Mouse (Mus musculus): ENCODE results near the gene Ube2b. TPM values are rescaled to one million over a fixed set of nuclear protein-coding genes. Genes with fewer than 3 reads are reported as not detected.

Ube2b gene
- total and polyA plus RNA-seq, 3 experiments, result 35.4 to 112 TPM; not detected in 1

DNA sequence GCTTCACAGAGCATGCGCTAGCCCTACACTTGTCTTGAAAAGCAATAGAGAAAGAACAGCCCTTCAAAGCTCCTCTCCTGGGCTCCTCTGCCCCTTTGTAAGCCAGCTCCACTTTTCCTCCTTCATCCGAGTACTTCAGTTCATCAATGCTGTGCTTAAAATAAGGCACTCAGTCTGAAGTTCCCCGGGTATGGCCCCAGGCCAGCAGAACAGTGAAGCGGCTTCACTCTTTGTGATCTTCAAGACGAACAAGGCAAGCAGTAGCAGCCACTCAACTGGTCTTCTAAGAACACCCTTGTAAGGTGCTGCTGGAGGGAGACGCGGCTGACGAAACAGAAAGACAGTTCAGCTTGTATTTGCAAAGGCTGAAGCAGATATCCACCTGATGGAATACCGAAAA, 44.5 kb downstream of the Ube2b start:
- peaks cover 0 to 1% of the 10 kb centered on the region in 2 experiments; a peak in 2 of 4 replicates for H3K27me3 ChIP-seq (ENCODE audit: control insufficient read depth in 1 of 2, insufficient read depth in 2 of 2, low read length in 2 of 2)
- no peak overlapping the region for H3K9ac ChIP-seq (ENCODE audit: control insufficient read depth, low read depth, low read length, poor library complexity, severe bottlenecking)
- TF ChIP-seq MXI1 (IDR thresholded peaks at IDR 0.05; ENCODE audit: low read depth, low read length), result no peak
- TF ChIP-seq MYB (IDR thresholded peaks at IDR 0.05; ENCODE audit: low read depth, low read length), result no peak
- TF ChIP-seq RAD21 (IDR thresholded peaks at IDR 0.05; ENCODE audit: low read depth, low read length), result no peak
- TF ChIP-seq HCFC1 (IDR thresholded peaks at IDR 0.05; ENCODE audit: low read depth, low read length), result no peak
- H3K4me1 ChIP-seq (ENCODE audit: control insufficient read depth in 1 of 2, insufficient read depth in 2 of 2, low read length in 2 of 2), result peaks cover 0 to 8% of the 10 kb centered on the region in 2 experiments; a peak in 1 of 4 replicates
- DNase-seq (ENCODE audit: low read depth, low spot score), result no peak
- H3K27ac ChIP-seq (ENCODE audit: control insufficient read depth, low read depth, low read length), result no peak overlapping the region
- no peaks in the 10 kb centered on the region for H3K9me3 ChIP-seq (replicated peaks; ENCODE audit: insufficient read depth, low read length)
- no peaks in the 10 kb centered on the region for H3K79me2 ChIP-seq (ENCODE audit: control insufficient read depth, insufficient read depth, low read length, poor library complexity)
- peaks cover 0 to 3% of the 10 kb centered on the region in 2 experiments; a peak in 2 of 4 replicates for H3K36me3 ChIP-seq (ENCODE audit: control insufficient read depth in 1 of 2, insufficient read depth in 2 of 2, low read length in 2 of 2)
- H3K4me3 ChIP-seq (ENCODE audit: control insufficient read depth in 1 of 2, insufficient read depth in 1 of 2, low read depth in 2 of 2, low read length in 2 of 2), result no peak overlapping the region

GRCm38 (mm10) chr11:51951861-51952420, 48.6 kb downstream of the Ube2b start:
- Histone ChIP-seq H3K9ac (ENCODE audit: control insufficient read depth, low read depth, low read length, poor library complexity, severe bottlenecking) (no peak overlapping the region), H3K36me3 (ENCODE audit: control insufficient read depth in 1 of 2, insufficient read depth in 2 of 2, low read length in 2 of 2) (peaks cover 0 to 10% of the 10 kb centered on the region in 2 experiments; a peak in 2 of 4 replicates), H3K4me1 (ENCODE audit: control insufficient read depth in 1 of 2, insufficient read depth in 2 of 2, low read length in 2 of 2) (peaks cover 0 to 19% of the 10 kb centered on the region in 2 experiments; a peak in 2 of 4 replicates), H3K27me3 (ENCODE audit: control insufficient read depth in 1 of 2, insufficient read depth in 2 of 2, low read length in 2 of 2) (peaks cover 0 to 1% of the 10 kb centered on the region in 2 experiments; a peak in 2 of 4 replicates), H3K4me3 (ENCODE audit: control insufficient read depth in 1 of 2, insufficient read depth in 1 of 2, low read depth in 2 of 2, low read length in 2 of 2) (no peak overlapping the region), H3K27ac (ENCODE audit: control insufficient read depth, low read depth, low read length) (no peak overlapping the region), H3K79me2 (ENCODE audit: control insufficient read depth, insufficient read depth, low read length, poor library complexity) (no peaks in the 10 kb centered on the region), H3K9me3 (replicated peaks; ENCODE audit: insufficient read depth, low read length) (no peaks in the 10 kb centered on the region)
- TF ChIP-seq KAT2A (conservative IDR thresholded peaks at IDR 0.05; ENCODE audit: low read depth, low read length) (no peak), ZMIZ1 (IDR thresholded peaks at IDR 0.05; ENCODE audit: low read depth, low read length) (no peak), POLR2AphosphoS5 (IDR thresholded peaks at IDR 0.05; ENCODE audit: borderline replicate concordance, low read depth, low read length) (no peak), SMC3 (IDR thresholded peaks at IDR 0.05; ENCODE audit: low read depth, low read length) (no peak), CHD1 (IDR thresholded peaks at IDR 0.05; ENCODE audit: low read depth, low read length) (no peak), ZNF384 (IDR thresholded peaks at IDR 0.05; ENCODE audit: low read depth, low read length) (no peak), USF2 (IDR thresholded peaks at IDR 0.05; ENCODE audit: borderline replicate concordance in 1 of 2, insufficient read depth in 1 of 2, low read depth in 1 of 2, low read length in 2 of 2) (no peak)
- DNase-seq (ENCODE audit: low read depth, low spot score), result peak; percentile 32

DNA sequence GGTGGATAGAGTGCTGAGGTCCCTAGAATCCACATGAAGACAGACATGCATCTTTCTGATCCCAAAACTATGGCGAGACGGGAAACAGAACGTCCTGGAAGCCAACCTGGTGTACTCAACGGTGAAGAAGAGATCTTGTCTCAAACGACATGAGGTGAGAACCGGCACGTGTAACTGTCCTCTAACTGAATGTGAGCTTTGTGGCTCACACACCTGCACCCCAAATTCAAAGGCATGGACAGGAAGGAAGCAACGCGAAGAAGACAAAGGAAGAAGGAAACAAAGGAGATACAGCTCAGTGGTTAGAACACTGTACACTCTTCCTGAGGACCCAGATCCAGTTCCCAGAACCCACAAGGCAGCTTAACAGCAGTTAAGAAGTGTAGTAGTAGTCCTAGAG, 50.6 kb downstream of the Ube2b start:
- DNase-seq (ENCODE audit: low read depth, low spot score), result no peak
- H3K27me3 ChIP-seq (ENCODE audit: control insufficient read depth in 1 of 2, insufficient read depth in 2 of 2, low read length in 2 of 2), result peaks cover 0 to 1% of the 10 kb centered on the region in 2 experiments; a peak in 2 of 4 replicates
- H3K4me1 ChIP-seq (ENCODE audit: control insufficient read depth in 1 of 2, insufficient read depth in 2 of 2, low read length in 2 of 2), result peaks cover 0 to 19% of the 10 kb centered on the region in 2 experiments; a peak in 2 of 4 replicates
- TF ChIP-seq MAX (IDR thresholded peaks at IDR 0.05; ENCODE audit: low read length), result no peak
- TF ChIP-seq SMC3 (IDR thresholded peaks at IDR 0.05; ENCODE audit: low read depth, low read length), result 0 out of 2 replicates have a peak, but pooled peaks have one; percentile 3
- no peak for TF ChIP-seq MXI1 (IDR thresholded peaks at IDR 0.05; ENCODE audit: low read depth, low read length)
- no peaks in the 10 kb centered on the region for H3K9me3 ChIP-seq (replicated peaks; ENCODE audit: insufficient read depth, low read length)
- no peaks in the 10 kb centered on the region for H3K79me2 ChIP-seq (ENCODE audit: control insufficient read depth, insufficient read depth, low read length, poor library complexity)
- no peak overlapping the region for H3K9ac ChIP-seq (ENCODE audit: control insufficient read depth, low read depth, low read length, poor library complexity, severe bottlenecking)
- no peak overlapping the region for H3K4me3 ChIP-seq (ENCODE audit: control insufficient read depth in 1 of 2, insufficient read depth in 1 of 2, low read depth in 2 of 2, low read length in 2 of 2)
- H3K27ac ChIP-seq (ENCODE audit: control insufficient read depth, low read depth, low read length), result no peak overlapping the region
- H3K36me3 ChIP-seq (ENCODE audit: control insufficient read depth in 1 of 2, insufficient read depth in 2 of 2, low read length in 2 of 2), result peaks cover 0 to 10% of the 10 kb centered on the region in 2 experiments; a peak in 2 of 4 replicates

All from MEL (cell line).